Mouse (Mus musculus): ENCODE results near the gene Sp100. TPM values are rescaled to one million over a fixed set of nuclear protein-coding genes. Genes with fewer than 3 reads are reported as not detected.

Sp100 gene
- polyA plus RNA-seq, 1 experiment = 0.14 TPM

- Histone ChIP-seq H3K36me3 (ENCODE audit: control insufficient read depth, insufficient read depth) (no peaks in the 10 kb centered on the region), H3K27me3 (ENCODE audit: control insufficient read depth, insufficient read depth, insufficient read length) (no peaks in the 10 kb centered on the region), H3K4me2 (ENCODE audit: low read depth) (no peak overlapping the region), H3ac (ENCODE audit: control insufficient read depth, insufficient read length) (no peak overlapping the region), H3K4me3 (no peak overlapping the region), H3K79me2 (ENCODE audit: control insufficient read depth, insufficient read depth) (no peaks in the 10 kb centered on the region)
- TF ChIP-seq E2F4 (IDR thresholded peaks at IDR 0.05; ENCODE audit: insufficient read depth) (no peak), TCF12 (IDR thresholded peaks at IDR 0.05; ENCODE audit: insufficient read depth, poor library complexity, severe bottlenecking) (no peak), POLR2AphosphoS2 (IDR thresholded peaks at IDR 0.05; ENCODE audit: insufficient read length, low read depth) (no peak), MAX (IDR thresholded peaks at IDR 0.05; ENCODE audit: low read depth) (no peak), USF1 (IDR thresholded peaks at IDR 0.05; ENCODE audit: low read depth) (no peak), POLR2A (IDR thresholded peaks at IDR 0.05; ENCODE audit: insufficient read length, low read depth) (no peak), SRF (IDR thresholded peaks at IDR 0.05; ENCODE audit: control insufficient read depth, insufficient read length, low read depth) (no peak), MYOG (IDR thresholded peaks at IDR 0.05; ENCODE audit: control insufficient read depth in 1 of 3, insufficient read depth in 1 of 3, insufficient read length in 2 of 3, low read depth in 2 of 3) (no peak), CEBPB (IDR thresholded peaks at IDR 0.05; ENCODE audit: insufficient read depth, poor library complexity, severe bottlenecking) (no peak), MYOD1 (IDR thresholded peaks at IDR 0.05; ENCODE audit: control insufficient read depth in 1 of 3, insufficient read length in 2 of 3, low read depth in 2 of 3) (no peak)
These were observed 45.9 kb downstream of the Sp100 start for GRCm38 (mm10) chr1:85695646-85696045.

GRCm38 (mm10) chr1:85697721-85698493, 48.1 kb downstream of the Sp100 start:
- no peaks in the 10 kb centered on the region for H3K36me3 ChIP-seq (ENCODE audit: control insufficient read depth, insufficient read depth)

GRCm38 (mm10) chr1:85702531-85702930, 52.7 kb downstream of the Sp100 start:
- Histone ChIP-seq H3K79me2 (ENCODE audit: control insufficient read depth, insufficient read depth) (no peaks in the 10 kb centered on the region), H3K4me3 (no peak overlapping the region), H3K4me2 (ENCODE audit: low read depth) (no peak overlapping the region), H3ac (ENCODE audit: control insufficient read depth, insufficient read length) (no peak overlapping the region), H3K27me3 (ENCODE audit: control insufficient read depth, insufficient read depth, insufficient read length) (no peaks in the 10 kb centered on the region), H3K36me3 (ENCODE audit: control insufficient read depth, insufficient read depth) (no peaks in the 10 kb centered on the region)
- no peak for TF ChIP-seq MYOD1 (IDR thresholded peaks at IDR 0.05; ENCODE audit: control insufficient read depth in 1 of 3, insufficient read length in 2 of 3, low read depth in 2 of 3)
- no peak for TF ChIP-seq CEBPB (IDR thresholded peaks at IDR 0.05; ENCODE audit: insufficient read depth, poor library complexity, severe bottlenecking)
- no peak for TF ChIP-seq TCF12 (IDR thresholded peaks at IDR 0.05; ENCODE audit: insufficient read depth, poor library complexity, severe bottlenecking)
- no peak for TF ChIP-seq USF1 (IDR thresholded peaks at IDR 0.05; ENCODE audit: low read depth)
- no peak for TF ChIP-seq TCF3 (IDR thresholded peaks at IDR 0.05; ENCODE audit: insufficient read length, low read depth)
- no peak for TF ChIP-seq SRF (IDR thresholded peaks at IDR 0.05; ENCODE audit: control insufficient read depth, insufficient read length, low read depth)
- no peak for TF ChIP-seq MYOG (IDR thresholded peaks at IDR 0.05; ENCODE audit: control insufficient read depth in 1 of 3, insufficient read depth in 1 of 3, insufficient read length in 2 of 3, low read depth in 2 of 3)
- no peak for TF ChIP-seq MAX (IDR thresholded peaks at IDR 0.05; ENCODE audit: low read depth)
- no peak for TF ChIP-seq POLR2AphosphoS2 (IDR thresholded peaks at IDR 0.05; ENCODE audit: insufficient read length, low read depth)
- TF ChIP-seq POLR2A (IDR thresholded peaks at IDR 0.05; ENCODE audit: insufficient read length, low read depth) = no peak
- no peak for TF ChIP-seq REST (IDR thresholded peaks at IDR 0.05; ENCODE audit: insufficient read depth, insufficient read length)

More at GRCm38 (mm10) chr1:85697721-85698493, 48.1 kb downstream of the Sp100 start:
- Histone ChIP-seq H3K27me3 (ENCODE audit: control insufficient read depth, insufficient read depth, insufficient read length) (no peaks in the 10 kb centered on the region), H3ac (ENCODE audit: control insufficient read depth, insufficient read length) (no peak overlapping the region), H3K4me3 (no peak overlapping the region), H3K4me2 (ENCODE audit: low read depth) (no peak overlapping the region), H3K79me2 (ENCODE audit: control insufficient read depth, insufficient read depth) (no peaks in the 10 kb centered on the region)
- TF ChIP-seq TCF3 (IDR thresholded peaks at IDR 0.05; ENCODE audit: insufficient read length, low read depth) (no peak), MYOG (IDR thresholded peaks at IDR 0.05; ENCODE audit: control insufficient read depth in 1 of 3, insufficient read depth in 1 of 3, insufficient read length in 2 of 3, low read depth in 2 of 3) (no peak), TCF12 (IDR thresholded peaks at IDR 0.05; ENCODE audit: insufficient read depth, poor library complexity, severe bottlenecking) (no peak), CEBPB (IDR thresholded peaks at IDR 0.05; ENCODE audit: insufficient read depth, poor library complexity, severe bottlenecking) (no peak), POLR2AphosphoS2 (IDR thresholded peaks at IDR 0.05; ENCODE audit: insufficient read length, low read depth) (no peak), SRF (IDR thresholded peaks at IDR 0.05; ENCODE audit: control insufficient read depth, insufficient read length, low read depth) (no peak), POLR2A (IDR thresholded peaks at IDR 0.05; ENCODE audit: insufficient read length, low read depth) (no peak), REST (IDR thresholded peaks at IDR 0.05; ENCODE audit: insufficient read depth, insufficient read length) (no peak), USF1 (IDR thresholded peaks at IDR 0.05; ENCODE audit: low read depth) (no peak), E2F4 (IDR thresholded peaks at IDR 0.05; ENCODE audit: insufficient read depth) (no peak), MAX (IDR thresholded peaks at IDR 0.05; ENCODE audit: low read depth) (no peak), MYOD1 (IDR thresholded peaks at IDR 0.05; ENCODE audit: control insufficient read depth in 1 of 3, insufficient read length in 2 of 3, low read depth in 2 of 3) (no peak)

- no peak overlapping the region for H3K4me3 ChIP-seq
These were observed 53.7 kb downstream of the Sp100 start for GRCm38 (mm10) chr1:85703245-85704186.

More at GRCm38 (mm10) chr1:85703245-85704186, 53.7 kb downstream of the Sp100 start:
- TF ChIP-seq USF1 (IDR thresholded peaks at IDR 0.05; ENCODE audit: low read depth) (no peak), MAX (IDR thresholded peaks at IDR 0.05; ENCODE audit: low read depth) (no peak), MYOD1 (IDR thresholded peaks at IDR 0.05; ENCODE audit: control insufficient read depth in 1 of 3, insufficient read length in 2 of 3, low read depth in 2 of 3) (no peak), TCF12 (IDR thresholded peaks at IDR 0.05; ENCODE audit: insufficient read depth, poor library complexity, severe bottlenecking) (no peak), POLR2A (IDR thresholded peaks at IDR 0.05; ENCODE audit: insufficient read length, low read depth) (no peak), POLR2AphosphoS2 (IDR thresholded peaks at IDR 0.05; ENCODE audit: insufficient read length, low read depth) (no peak), CEBPB (IDR thresholded peaks at IDR 0.05; ENCODE audit: insufficient read depth, poor library complexity, severe bottlenecking) (no peak), SRF (IDR thresholded peaks at IDR 0.05; ENCODE audit: control insufficient read depth, insufficient read length, low read depth) (no peak), E2F4 (IDR thresholded peaks at IDR 0.05; ENCODE audit: insufficient read depth) (no peak)
- Histone ChIP-seq H3K27me3 (ENCODE audit: control insufficient read depth, insufficient read depth, insufficient read length) (no peaks in the 10 kb centered on the region), H3K4me2 (ENCODE audit: low read depth) (peak overlapping the region; percentile 38), H3K36me3 (ENCODE audit: control insufficient read depth, insufficient read depth) (no peaks in the 10 kb centered on the region), H3ac (ENCODE audit: control insufficient read depth, insufficient read length) (no peak overlapping the region), H3K79me2 (ENCODE audit: control insufficient read depth, insufficient read depth) (no peaks in the 10 kb centered on the region)
